Mouse (Mus musculus): Measurements from ENCODE around the gene Ctsf.
"Not testable (repeated sequence)": the region's sequence is repeated elsewhere in the genome, so short reads cannot be mapped to it uniquely, and the experiment has no call there.

Gene Ctsf

DNA sequence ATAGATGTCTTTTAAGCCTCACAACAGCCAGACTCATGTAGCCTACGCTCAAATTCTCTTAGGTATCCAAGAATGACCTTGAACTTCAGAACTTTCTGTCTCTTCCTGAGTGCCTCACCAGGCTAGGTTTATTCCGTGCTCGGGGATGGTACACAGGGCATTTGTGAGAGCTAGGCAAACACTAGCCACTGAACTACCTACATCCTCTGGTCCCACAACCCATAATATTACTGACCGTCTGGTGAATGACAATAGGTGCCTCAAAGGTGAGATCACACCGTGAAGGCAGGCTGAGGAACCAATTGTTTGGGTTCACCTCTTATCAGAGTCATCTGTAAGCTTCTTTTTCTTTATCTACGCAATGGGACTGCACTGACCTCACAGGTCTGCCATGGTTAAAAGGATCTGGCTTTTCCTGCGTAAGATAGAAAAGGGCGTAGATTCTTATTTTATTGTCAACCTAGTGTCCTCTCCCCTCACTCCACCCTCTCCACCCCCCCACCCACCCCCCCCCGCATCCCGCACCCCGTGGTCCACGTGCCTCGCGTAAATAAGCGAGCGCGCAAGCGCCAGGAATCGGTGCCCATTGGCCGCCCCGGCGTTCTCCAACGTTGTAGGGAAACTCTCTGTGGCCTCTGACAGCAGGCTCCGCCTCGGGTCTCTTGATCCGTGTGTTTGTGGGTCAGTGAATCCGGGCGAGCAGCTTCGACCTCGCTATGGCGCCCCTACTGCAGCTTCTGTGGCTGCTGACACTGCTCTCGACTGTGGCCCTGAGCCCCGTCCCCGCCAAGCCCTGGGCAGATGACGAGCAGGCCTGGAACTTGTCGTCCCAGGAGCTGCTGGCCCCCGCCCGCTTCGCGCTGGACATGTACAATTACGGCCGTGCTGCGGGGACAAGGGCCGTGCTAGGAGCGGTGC is at the start of gene Ctsf:
Gene Ctsf (plus strand): TSS at position 579 of the 918 bp plus-strand sequence.
- in situ Hi-C loops (cut with MboI, MseI) = no loop called here

DNA sequence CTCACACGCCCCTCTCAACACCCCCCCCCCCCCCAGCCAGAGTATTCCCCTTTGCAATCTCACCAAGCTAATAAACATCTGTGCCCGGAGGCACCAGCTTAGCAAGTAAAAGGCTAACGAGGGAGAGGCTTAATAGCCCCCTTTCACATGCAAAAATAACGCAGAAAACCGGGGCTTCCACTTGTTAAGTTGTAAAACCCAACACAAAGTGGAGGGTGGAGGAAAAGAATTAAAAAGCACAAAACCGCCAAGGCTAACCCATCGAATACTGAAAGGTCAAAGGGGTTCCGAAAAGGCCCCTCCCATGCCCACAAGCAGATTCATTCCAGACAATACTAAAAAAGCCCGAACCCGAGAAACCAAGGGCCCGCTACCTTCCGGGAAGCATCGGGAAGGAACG is 44.6 kb upstream of the Ctsf start:
- in situ Hi-C loops (cut with MboI, MseI) = no loop called here

- in situ Hi-C loops (cut with MboI, MseI) = no loop called here
These were observed 44.2 kb upstream of the Ctsf start for GRCm38 (mm10) chr19:4810746-4811062.

DNA sequence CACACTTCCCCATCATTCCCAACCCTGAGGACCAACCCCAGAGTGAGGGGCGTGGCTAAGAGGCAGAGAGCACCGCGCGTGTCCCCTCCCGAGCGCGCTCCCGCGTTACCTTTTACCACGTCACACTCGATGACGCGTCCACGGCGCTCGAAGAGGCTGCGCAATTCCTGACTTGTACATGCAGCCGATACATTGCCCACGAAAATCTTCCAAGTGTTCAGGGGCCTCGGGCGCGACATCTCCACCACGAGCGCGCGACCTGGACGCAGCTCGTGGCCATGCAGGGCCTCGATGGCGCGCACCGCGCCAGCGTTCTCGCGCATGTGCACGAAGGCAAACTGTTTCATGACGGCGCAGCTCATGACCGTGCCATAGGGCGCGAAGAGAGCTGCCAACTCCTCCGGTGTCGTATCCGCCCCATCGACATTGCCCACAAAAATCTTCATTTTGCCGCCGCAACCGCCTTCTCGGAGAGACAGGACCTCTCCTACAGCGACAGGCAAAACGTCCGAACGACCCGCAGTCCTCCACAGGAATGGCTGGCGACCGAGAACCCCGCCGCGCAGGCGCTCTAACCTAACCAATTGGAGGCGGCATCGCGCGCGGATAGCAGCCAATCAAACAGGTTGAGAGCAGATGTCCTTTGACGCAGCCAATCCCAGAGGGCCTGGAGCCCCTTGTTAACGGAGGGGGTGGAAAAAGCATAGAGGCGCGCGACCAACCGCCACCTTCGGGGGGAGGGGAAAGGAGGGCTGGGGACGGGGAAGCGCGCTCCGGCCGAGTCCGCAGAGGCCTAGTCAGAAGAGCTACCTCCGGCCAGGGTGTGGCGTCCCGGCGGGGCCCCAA is 43.6 kb upstream of the Ctsf start, which contains the start of the genes Gm21992 and Rbm14:
Gene Gm21992 (minus strand): TSS at position 550 of the 846 bp plus-strand sequence.
Gene Rbm14 (minus strand): TSS at position 572 of the 846 bp plus-strand sequence.
- in situ Hi-C loops (cut with MboI, MseI) = no loop called here

DNA sequence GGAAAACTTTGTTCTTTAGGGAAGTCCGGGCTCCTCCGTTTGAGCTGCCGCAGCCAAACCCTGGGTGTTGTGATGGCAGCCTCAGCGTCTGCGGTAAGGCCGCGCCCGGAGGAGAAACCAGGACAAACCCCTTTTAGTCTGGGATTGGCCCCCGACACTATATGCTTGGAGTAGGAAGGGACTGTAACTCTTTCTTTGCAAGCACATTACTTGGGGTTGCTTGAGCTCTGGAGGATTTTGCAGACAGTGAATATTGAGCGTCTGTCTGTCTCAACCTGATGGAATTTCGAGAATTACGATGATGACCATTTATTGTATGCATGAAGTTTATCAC is 43.1 kb upstream of the Ctsf start:
- in situ Hi-C loops (cut with MboI, MseI) = no loop called here

DNA sequence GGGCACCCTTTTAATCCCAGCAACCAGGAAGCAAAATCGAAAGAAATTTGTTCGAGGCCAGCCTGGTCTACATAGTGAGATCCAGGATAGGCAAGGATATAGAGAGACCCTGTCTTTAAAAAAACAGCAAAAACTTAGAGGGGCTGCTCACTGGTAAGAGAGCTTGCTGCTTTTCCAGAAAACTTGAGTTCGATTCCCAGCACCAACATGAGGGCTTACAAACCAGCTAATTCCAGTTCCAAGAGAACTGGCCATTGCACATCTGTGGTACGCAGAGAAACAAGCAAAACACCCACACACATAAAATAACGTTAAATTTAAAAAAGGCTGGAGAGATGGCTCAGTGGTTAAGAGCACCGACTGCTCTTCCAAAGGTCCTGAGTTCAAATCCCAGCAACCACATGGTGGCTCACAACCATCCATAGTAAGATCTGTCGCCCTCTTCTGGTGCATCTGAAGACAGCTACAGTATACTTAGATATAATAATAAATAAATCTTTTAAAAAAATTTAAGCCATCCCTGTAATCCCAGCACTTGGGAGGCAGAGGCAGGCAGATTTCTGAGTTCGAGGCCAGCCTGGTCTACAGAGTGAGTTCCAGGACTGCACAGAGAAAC is 42.5 kb upstream of the Ctsf start:
- in situ Hi-C loops (cut with MboI, MseI) = not testable (repeated sequence)

DNA sequence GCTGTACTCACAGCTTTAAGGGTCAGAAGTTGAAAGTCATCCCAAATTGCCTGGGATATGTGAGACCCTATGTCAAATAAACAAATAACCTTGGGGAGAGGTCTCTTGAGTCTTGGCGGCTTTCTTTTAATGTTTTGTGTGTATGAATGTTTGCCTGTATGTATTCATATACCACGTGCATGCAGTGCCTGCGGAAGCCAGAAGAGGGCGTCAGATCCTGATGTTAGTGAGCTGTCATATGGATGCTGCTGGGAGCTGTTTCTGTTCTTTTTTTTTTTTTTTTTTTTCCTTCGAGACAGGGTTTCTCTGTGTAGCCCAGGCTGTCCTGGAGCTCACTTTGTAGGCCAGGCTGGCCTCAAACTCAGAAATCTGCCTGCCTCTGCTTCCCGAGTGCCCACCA is 41.9 kb upstream of the Ctsf start:
- in situ Hi-C loops (cut with MboI, MseI) = no loop called here

GRCm38 (mm10) chr19:4817182-4817835 is 37.6 kb upstream of the Ctsf start:
- in situ Hi-C loops (cut with MboI, MseI) = no loop called here

GRCm38 (mm10) chr19:4820678-4821303 is 34.1 kb upstream of the Ctsf start:
- in situ Hi-C loops (cut with MboI, MseI) = no loop called here

DNA sequence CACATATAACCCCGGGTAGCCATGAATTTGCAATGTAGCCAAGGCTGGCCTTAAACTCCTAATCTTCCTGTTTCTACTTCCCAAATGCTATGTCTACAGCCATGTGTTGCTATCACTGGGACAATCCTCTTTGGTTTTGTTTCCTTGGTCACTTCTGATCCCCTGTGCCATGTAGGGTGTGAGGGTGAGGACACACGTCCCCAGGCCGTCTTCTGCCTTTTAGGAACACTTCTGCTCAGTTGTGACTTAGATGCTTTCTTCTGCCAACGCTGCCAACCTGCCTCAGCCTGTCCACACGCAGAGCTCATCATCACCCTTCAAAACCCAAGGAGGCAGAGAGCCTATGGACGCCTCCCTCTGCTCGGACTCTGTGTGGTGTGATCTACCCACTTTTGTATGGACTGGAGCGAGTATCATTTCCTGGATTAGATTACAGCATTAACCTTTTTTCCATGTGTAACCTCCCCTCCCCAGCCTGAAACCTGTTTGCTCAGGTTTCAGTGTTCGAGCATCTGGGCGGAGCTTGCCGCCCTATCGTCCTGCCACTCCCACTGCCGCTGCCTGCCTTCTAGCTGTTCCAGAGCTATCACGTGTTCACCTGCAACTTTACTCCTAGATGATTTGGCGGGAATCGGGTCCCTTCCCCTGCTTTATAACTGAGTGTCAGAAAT is 26.4 kb upstream of the Ctsf start:
- in situ Hi-C loops (cut with MboI, MseI) = no loop called here

DNA sequence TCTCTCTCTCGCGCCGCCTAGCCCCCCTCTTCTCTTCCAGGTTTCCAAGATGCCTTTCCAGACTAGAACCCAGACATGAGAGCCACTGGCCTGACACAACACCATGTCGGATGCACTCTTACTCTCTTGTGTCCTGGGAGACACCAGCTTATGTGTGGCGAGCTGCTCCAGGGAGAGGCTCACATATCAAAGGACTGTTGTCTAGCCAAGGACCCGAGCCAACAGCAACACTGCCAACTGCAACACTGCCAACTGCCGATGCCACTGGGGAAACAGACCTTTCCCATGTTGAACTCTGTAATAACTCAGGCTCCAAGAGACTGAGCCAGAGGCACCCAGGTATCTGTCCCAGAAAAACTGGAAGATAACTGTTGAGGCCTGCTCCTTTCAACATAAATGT is 25.8 kb upstream of the Ctsf start:
- in situ Hi-C loops (cut with MboI, MseI) = no loop called here

DNA sequence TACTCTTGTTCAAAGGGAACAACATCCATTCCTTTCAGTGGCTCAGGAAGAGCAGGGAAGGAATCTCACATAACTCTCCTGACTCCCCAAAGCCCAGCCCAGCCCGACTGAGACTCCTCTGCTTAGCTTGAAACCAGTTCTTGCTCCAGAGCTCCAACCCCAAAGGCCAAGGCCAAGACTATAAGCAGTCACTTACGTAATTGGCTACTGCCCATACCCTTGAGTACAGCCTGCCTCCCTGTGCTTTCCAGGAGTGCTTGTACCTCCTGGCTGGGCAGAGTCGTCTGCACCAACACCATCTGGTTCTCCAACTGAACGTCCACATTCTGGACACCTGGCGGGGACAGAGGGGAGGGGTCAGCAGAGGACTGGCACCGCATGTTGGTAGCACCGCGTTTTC is 21.0 kb upstream of the Ctsf start:
- in situ Hi-C loops (cut with MboI, MseI) = loop anchor here (10.0 kb wide), 1 partner anchor 189 kb away; no protein-coding TSS in a partner anchor

DNA sequence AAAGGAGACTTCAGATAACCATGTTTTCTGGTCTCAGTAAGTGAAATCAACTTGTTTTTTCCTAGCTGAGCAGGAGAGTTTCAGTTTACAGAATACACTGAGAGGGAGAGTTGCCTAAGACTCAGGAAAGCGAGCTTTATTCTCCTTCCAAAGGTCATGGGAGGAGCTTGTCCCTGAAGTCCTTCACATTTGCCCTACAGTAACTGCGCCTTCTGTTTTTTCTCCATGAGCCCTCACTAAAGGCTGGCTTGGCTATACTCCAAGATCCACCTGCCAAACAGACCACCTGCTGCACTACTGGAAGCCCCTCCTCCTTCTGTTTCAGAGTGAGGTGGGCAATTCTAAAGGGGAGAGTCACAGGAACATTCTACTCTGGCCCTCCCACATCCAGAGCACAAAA is 18.8 kb upstream of the Ctsf start:
- in situ Hi-C loops (cut with MboI, MseI) = loop anchor here (10.0 kb wide), 1 partner anchor 191 kb away; no protein-coding TSS in a partner anchor

DNA sequence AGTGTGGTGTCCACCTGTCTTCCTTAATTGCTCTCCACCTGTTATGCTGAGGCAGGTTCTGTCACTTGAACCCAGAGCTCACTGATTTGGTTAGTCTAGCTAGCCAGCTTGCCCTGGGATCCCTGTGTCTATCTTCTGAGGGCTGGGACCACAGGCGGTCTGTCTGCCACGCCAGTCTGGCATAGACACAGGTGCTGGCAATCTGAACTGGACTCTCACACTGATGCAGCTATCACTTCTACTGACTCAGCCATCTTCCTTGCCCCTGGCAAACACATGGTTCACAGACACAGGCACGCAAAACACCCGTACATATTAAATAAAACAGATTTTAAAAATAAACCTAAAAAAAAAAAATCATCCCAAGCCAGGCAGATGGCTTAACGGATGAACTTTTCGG is 17.9 kb upstream of the Ctsf start:
- in situ Hi-C loops (cut with MboI, MseI) = loop anchor here (10.0 kb wide), 1 partner anchor 192 kb away; no protein-coding TSS in a partner anchor

DNA sequence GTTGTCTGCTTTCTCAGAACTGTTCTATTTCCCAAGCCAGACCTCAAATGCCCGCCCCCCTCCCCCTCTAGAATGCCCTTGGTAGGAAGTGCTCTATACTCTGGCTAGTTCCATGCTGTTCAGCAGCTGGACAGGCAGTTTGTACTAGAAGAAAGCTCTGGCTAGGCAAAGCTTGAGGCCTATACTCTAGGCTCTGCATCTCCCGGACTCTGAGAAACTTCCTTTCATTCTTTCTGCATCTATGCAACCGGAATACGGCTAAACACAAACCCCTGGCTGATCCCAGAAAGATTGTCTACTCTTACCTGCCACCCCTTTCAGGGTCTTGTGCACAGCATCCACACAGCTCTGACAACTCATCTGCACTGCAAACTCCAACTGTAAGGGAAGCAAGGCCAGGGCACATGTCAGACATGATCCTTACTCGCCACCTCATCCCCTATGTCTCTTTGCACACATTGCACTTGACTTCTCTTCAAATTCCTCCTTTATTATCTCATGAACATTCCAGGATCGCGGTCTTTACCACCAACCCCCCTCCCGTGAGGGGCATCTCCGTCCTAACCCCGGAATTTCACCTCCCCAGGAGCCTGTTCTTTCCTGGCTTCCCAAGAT is 16.3 kb upstream of the Ctsf start:
- in situ Hi-C loops (cut with MboI, MseI) = loop anchor here (10.0 kb wide), 1 partner anchor 194 kb away; no protein-coding TSS in a partner anchor

GRCm38 (mm10) chr19:4839149-4839548 is 15.8 kb upstream of the Ctsf start, which contains the start of the genes Ccs and Ccdc87:
TSS of gene Ccs (minus strand) at chr19:4839332.
TSS of gene Ccdc87 (plus strand) at chr19:4839366.
- in situ Hi-C loops (cut with MboI, MseI) = loop anchor here (10.0 kb wide), 1 partner anchor 194 kb away; no protein-coding TSS in a partner anchor

- in situ Hi-C loops (cut with MboI, MseI) = no loop called here
These were observed 14.1 kb upstream of the Ctsf start for GRCm38 (mm10) chr19:4840848-4841247.

DNA sequence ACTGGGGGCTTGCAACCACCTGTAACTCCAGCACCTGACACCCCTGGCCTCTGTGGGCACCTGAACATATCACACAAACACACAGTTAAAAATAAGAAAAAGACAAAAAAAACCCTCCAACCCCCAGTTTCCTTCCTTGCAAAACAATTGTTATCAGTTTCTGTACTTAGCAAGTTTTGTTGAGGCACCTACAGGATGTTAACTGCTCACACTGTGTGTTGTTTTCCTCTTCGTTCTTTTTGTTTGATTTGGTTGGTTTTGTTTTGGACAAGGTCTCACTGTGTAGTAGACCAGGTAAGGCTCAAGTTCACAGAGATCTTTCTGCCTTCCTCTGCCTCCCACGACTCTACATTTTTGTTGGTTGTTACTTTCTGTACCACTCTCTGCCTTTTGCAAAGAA is 12.3 kb upstream of the Ctsf start:
- in situ Hi-C loops (cut with MboI, MseI) = no loop called here

GRCm38 (mm10) chr19:4845846-4846245 is 9.1 kb upstream of the Ctsf start:
- in situ Hi-C loops (cut with MboI, MseI) = no loop called here

DNA sequence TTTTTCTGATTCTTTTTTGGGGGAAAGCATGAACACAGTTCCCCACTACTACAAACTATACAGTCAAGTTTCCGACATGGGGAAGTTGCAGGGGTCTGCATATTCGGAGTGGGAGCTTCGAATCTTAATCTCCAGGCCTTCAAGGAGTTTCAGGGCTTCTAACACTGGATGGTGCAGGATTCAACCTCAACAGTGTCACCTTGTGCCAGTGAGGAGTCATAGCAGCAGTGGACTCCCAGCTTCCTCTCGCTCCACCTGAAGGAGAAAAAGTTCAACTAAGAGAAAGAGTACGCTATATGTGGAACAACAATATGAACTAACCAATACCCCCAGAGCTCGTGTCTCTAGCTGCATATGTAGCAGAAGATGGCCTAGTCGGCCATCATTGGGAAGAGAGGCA is 7.4 kb upstream of the Ctsf start:
- in situ Hi-C loops (cut with MboI, MseI) = no loop called here
